Mouse (Mus musculus) bone marrow, adult 2 months (tissue): ENCODE data around the gene Nat8f1.

ENCODE experiments used
- CTCF ChIP-seq: fragments of 200-500 bp; IDR thresholded peaks from 2 replicates; pipeline ENCODE4 v1.5.1; 2011; ENCODE audit warnings: low read length, control low read depth; ENCODE audit not compliant: control insufficient read depth, insufficient read depth
- POLR2A ChIP-seq: fragments of 200-500 bp; IDR thresholded peaks from 2 replicates; pipeline ENCODE4 v1.6.1; 2011; ENCODE audit warnings: low read depth, mild to moderate bottlenecking, control low read depth, low read length, borderline replicate concordance; ENCODE audit not compliant: control insufficient read depth

DNA sequence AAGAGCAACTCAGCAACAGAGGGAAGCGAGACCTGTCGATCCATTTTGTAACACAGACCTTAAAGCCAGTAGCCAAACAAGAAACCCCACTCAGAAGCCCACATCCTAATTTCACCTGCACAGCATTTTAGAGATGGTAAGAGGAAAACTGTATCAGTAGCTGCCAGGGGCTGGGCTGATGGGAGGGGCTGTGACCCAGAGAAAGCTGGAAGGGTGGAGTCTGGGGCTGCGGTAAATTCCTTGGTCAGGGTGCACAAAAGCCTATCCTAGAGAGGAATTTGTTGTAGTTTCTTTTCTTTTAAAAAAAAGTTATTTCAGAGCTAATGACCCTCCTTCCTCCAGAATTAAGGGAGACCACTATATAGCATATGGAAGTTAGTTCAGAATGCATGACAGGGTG lies 27.0 kb upstream of the Nat8f1 start:
- TF ChIP-seq CTCF, result no peak
- TF ChIP-seq POLR2A, result no peak
